10 mouse cellular contexts compared by ENCODE assay signal in genomic region chr11:99127785-99128682, GRCm38 (mm10). TPM values are rescaled to one million over a fixed set of nuclear protein-coding genes. Genes with fewer than 3 reads are reported as not detected.
A peak's percentile ranks its signal among the peaks of the same experiment; 100 is the strongest.
DNase-seq lines count a peak whose midpoint lies in the region; ATAC-seq lines count a peak whose summit lies in the region.
"Had no signal": no experiment of that assay in that cellular context is flagged by ENCODE, and none has a peak within 500 bp of the region (broad histone marks: within the 10 kb centered on the region; RNA-seq: fewer than 3 reads in every experiment).

No protein-coding gene starts in this region.

- H3K4me1 ChIP-seq in kidney, embryonic 14.5 days (ENCODE audit: control insufficient read depth, insufficient read depth, low read length): peaks cover 35% of the 10 kb centered on the region
- H3K4me1 ChIP-seq in heart, embryonic 15.5 days (replicated peaks): peaks cover 51% of the 10 kb centered on the region

- no peak for ATAC-seq in kidney, embryonic 14.5 days (ENCODE audit: low FRiP score, low TSS enrichment)
- no peak for ATAC-seq in heart, embryonic 15.5 days (replicated peaks; ENCODE audit: insufficient number of reproducible peaks, insufficient read depth, low FRiP score, low read depth)

- H3K9ac ChIP-seq in kidney, embryonic 14.5 days (ENCODE audit: low read depth, low read length): no peak overlapping the region
- H3K9ac ChIP-seq in heart, embryonic 15.5 days: no peak overlapping the region

- 83% methylated on average over 18 of the region's 18 CpGs for WGBS in kidney, embryonic 14.5 days
- 72% methylated on average over 18 of the region's 18 CpGs for WGBS in heart, embryonic 15.5 days

- no peak overlapping the region for H3K4me2 ChIP-seq in kidney, embryonic 14.5 days (replicated peaks; ENCODE audit: low read depth, low read length)
- H3K4me2 ChIP-seq in heart, embryonic 15.5 days: no peak overlapping the region
- H3K4me2 ChIP-seq: midbrain, embryonic 11.5 days had no signal

- H3K27me3 ChIP-seq in kidney, embryonic 14.5 days (ENCODE audit: control insufficient read depth, insufficient read depth, low read length): no peaks in the 10 kb centered on the region
- no peaks in the 10 kb centered on the region for H3K27me3 ChIP-seq in heart, embryonic 15.5 days

- no peaks in the 10 kb centered on the region for H3K36me3 ChIP-seq in kidney, embryonic 14.5 days (ENCODE audit: control insufficient read depth, insufficient read depth, low read length)
- no peaks in the 10 kb centered on the region for H3K36me3 ChIP-seq in heart, embryonic 15.5 days

- peak overlapping the region; percentile 70; the same call in 1 of the 2 replicates for H3K27ac ChIP-seq in kidney, embryonic 14.5 days (ENCODE audit: low read depth, low read length)
- H3K27ac ChIP-seq in heart, embryonic 15.5 days: peak overlapping the region; percentile 82; the same call in 1 of the 2 replicates

- peak; percentile 65 for DNase-seq in adrenal gland, postnatal 10 days
- no peak for DNase-seq in adrenal gland, adult 18-20 months (ENCODE audit: low spot score in 2 of 2)
- no peak for DNase-seq in kidney, postnatal 36 days
- peak; percentile 80 for DNase-seq in lung, postnatal 25 days (ENCODE audit: low spot score)
- DNase-seq in left cerebral cortex, adult 18-20 months (ENCODE audit: low spot score in 2 of 2): no peak
- no peak for DNase-seq in right cerebral cortex, postnatal 25 days
- DNase-seq: kidney, postnatal 4 days had no signal

- H3K9me3 ChIP-seq in kidney, embryonic 14.5 days (ENCODE audit: control insufficient read depth, low read length): no peaks in the 10 kb centered on the region
- no peaks in the 10 kb centered on the region for H3K9me3 ChIP-seq in heart, embryonic 15.5 days (replicated peaks)

- no peak overlapping the region for H3K4me3 ChIP-seq in kidney, embryonic 14.5 days (ENCODE audit: low read length)
- no peak overlapping the region for H3K4me3 ChIP-seq in heart, embryonic 15.5 days

RNA-seq across cellular contexts. Expression of gene Ccr7, which starts 26.8 kb away (rescaled TPM):
- total RNA-seq in adrenal gland, postnatal 10 days (2021): 1 to 10 TPM; 3.6 to 3.7 TPM
- under 1 TPM in 1 of 2 experiments, not detected in 1; 0.38 TPM for total RNA-seq in adrenal gland, adult 18-20 months (2021)
- 0.13 TPM in 1 of 2 replicates, not detected in the other for polyA plus RNA-seq in kidney, embryonic 14.5 days (2014; fragmentation: Nextera tagmentation; extraction: Ambion mirVana)
- polyA plus RNA-seq in heart, embryonic 15.5 days (2015; fragmentation: Nextera tagmentation; extraction: Ambion mirVana): 0.34 and 0.67 TPM in 2 replicates
- total RNA-seq in left cerebral cortex, adult 18-20 months (2021): under 1 TPM in 1 of 2 experiments, not detected in 1; 0.49 TPM
- polyA plus RNA-seq: midbrain, embryonic 11.5 days had no signal

RNA-seq across cellular contexts. Expression of gene Tns4, which starts 38.9 kb away (rescaled TPM):
- total RNA-seq in adrenal gland, postnatal 10 days (2021): under 1 TPM; 0.12 to 0.51 TPM
- under 1 TPM; 0.43 to 0.67 TPM for total RNA-seq in adrenal gland, adult 18-20 months (2021)
- 0.11 and 0.20 TPM in 2 replicates for polyA plus RNA-seq in kidney, embryonic 14.5 days (2014; fragmentation: Nextera tagmentation; extraction: Ambion mirVana)
- polyA plus RNA-seq in heart, embryonic 15.5 days (2015; fragmentation: Nextera tagmentation; extraction: Ambion mirVana): 0.08 and 0.27 TPM in 2 replicates
- under 1 TPM; 0.14 to 0.16 TPM for total RNA-seq in left cerebral cortex, adult 18-20 months (2021)

Comparison
In these comparisons a context has a peak if more than half of its experiments do, and no peak if none do; other contexts are left out.
1. DNase-seq: peak in adrenal gland, postnatal 10 days (single experiment) and lung, postnatal 25 days (single experiment); none in adrenal gland, adult 18-20 months (0 of 2), kidney, postnatal 36 days (0 of 2), left cerebral cortex, adult 18-20 months (0 of 2) and right cerebral cortex, postnatal 25 days (single experiment).